Mouse (Mus musculus): Measurements from ENCODE around the gene Pigo.

DNA sequence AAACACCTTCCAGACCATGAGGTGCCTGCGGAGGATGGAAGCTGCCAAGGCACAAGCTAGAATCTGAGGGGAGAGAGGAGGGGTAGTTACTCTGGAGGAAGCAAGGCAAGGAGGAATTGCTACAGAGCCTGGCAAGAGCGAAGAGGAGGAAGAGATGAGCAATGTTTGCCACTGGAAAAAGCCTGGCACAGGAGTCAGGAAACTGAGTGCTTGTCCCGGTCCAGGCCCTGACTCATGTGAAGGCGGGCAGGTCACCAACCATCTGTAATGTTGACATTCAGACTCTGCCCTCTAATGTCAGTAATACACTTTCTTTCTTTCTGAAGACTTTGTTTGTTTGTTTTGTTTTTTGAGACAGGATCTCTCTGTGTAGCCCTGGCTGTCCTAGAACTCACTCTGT is 7.5 kb downstream of the Pigo start:
- TF ChIP-seq GATA1 (IDR thresholded peaks at IDR 0.05; ENCODE audit: borderline replicate concordance, low read length): no peak
- no peak for TF ChIP-seq CTCF (IDR thresholded peaks at IDR 0.05; ENCODE audit: low read depth, low read length)
- TF ChIP-seq TAL1 (conservative IDR thresholded peaks at IDR 0.05; ENCODE audit: low read depth, low read length): no peak
